Mouse (Mus musculus): ENCODE data around the gene Olfr765. TPM values are rescaled to one million over a fixed set of nuclear protein-coding genes. Genes with fewer than 3 reads are reported as not detected.

Gene Olfr765
- total RNA-seq (2023) = not detected

GRCm38 (mm10) chr10:129049898-129050297 is at the start of gene Olfr765:
Gene Olfr765 (minus strand): TSS chr10:129049998.

GRCm38 (mm10) chr10:129099275-129099674 is 49.5 kb upstream of the Olfr765 start, which contains the start of gene Olfr768:
Gene Olfr768 (minus strand): TSS chr10:129099375.

GRCm38 (mm10) chr10:129082810-129083209 is 33.0 kb upstream of the Olfr765 start, which contains the start of gene Olfr767:
Gene Olfr767 (minus strand): TSS chr10:129082910.

GRCm38 (mm10) chr10:129068877-129069276 is 19.1 kb upstream of the Olfr765 start, which contains the start of gene Olfr766-ps1:
Gene Olfr766-ps1 (minus strand): TSS chr10:129068977.

DNA sequence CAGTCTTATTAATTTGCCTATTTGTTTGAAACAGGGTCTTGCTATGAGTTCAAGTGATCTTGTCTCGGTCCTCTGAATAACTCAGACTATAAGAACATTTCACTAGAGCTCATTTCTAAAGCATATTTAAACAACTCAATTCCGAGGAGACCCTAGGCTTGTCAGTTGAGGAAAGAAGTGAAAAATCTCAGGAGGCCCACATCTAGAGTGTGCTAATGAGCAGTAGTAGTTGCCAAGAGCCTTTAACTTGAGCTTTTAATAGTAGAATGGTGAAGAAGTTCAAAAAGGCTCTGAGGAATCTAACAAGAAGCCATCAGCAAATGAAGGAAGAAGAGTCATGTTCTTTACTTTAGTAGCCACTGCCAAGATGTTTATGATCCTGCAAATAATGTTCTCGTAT is 10.0 kb downstream of the Olfr765 start, which contains the start of gene Olfr764-ps1:
TSS of gene Olfr764-ps1 (minus strand) at position 101 of the 400 bp plus-strand sequence.

GRCm38 (mm10) chr10:129010288-129010841 is 39.4 kb downstream of the Olfr765 start, which contains the start of gene Olfr763:
Gene Olfr763 (plus strand): TSS chr10:129010791.

Other genes with a start within 250 kb of the Olfr765 start
- 56.7 TPM for gene Dnajc14, start 245.9 kb downstream of the Olfr765 start, total RNA-seq (2023)
- 10.0 TPM for gene Tmem198b, start 245.6 kb downstream of the Olfr765 start, total RNA-seq (2023)
- gene Sarnp, start 232.7 kb downstream of the Olfr765 start, total RNA-seq (2023) = 61.5 TPM
- gene Ormdl2, start 228.4 kb downstream of the Olfr765 start, total RNA-seq (2023) = 23.2 TPM
- gene Gdf11, start 158.3 kb downstream of the Olfr765 start, total RNA-seq (2023) = 6.6 TPM
- 0.52 TPM for gene Cd63, start 149.0 kb downstream of the Olfr765 start, total RNA-seq (2023)
- gene Rdh5, start 127.1 kb downstream of the Olfr765 start, total RNA-seq (2023) = 7.5 TPM
- gene Bloc1s1, start 126.0 kb downstream of the Olfr765 start, total RNA-seq (2023) = 54.5 TPM
- 3.3 TPM for gene Itga7, start 116.2 kb downstream of the Olfr765 start, total RNA-seq (2023)
- gene Mettl7b, start 89.0 kb downstream of the Olfr765 start, total RNA-seq (2023) = not detected
- 4.0 TPM for gene Olfr9, start 60.6 kb downstream of the Olfr765 start, total RNA-seq (2023)
- 1.0 TPM for gene Olfr763, start 39.2 kb downstream of the Olfr765 start, total RNA-seq (2023)
- not detected for gene Olfr764-ps1, start 10.1 kb downstream of the Olfr765 start, total RNA-seq (2023)
- gene Olfr766-ps1, start 19.0 kb upstream of the Olfr765 start, total RNA-seq (2023) = not detected
- not detected for gene Olfr767, start 32.9 kb upstream of the Olfr765 start, total RNA-seq (2023)
- not detected for gene Olfr768, start 49.4 kb upstream of the Olfr765 start, total RNA-seq (2023)
- gene Olfr769, start 67.9 kb upstream of the Olfr765 start, total RNA-seq (2023) = not detected
- not detected for gene Olfr770, start 89.0 kb upstream of the Olfr765 start, total RNA-seq (2023)
- gene Olfr771, start 114.8 kb upstream of the Olfr765 start, total RNA-seq (2023) = not detected
- gene Olfr772, start 127.9 kb upstream of the Olfr765 start, total RNA-seq (2023) = not detected
- gene Olfr773, start 137.4 kb upstream of the Olfr765 start, total RNA-seq (2023) = not detected
- not detected for gene Olfr774, start 186.2 kb upstream of the Olfr765 start, total RNA-seq (2023)
- gene Olfr775, start 198.4 kb upstream of the Olfr765 start, total RNA-seq (2023) = not detected
- gene Olfr776, start 209.1 kb upstream of the Olfr765 start, total RNA-seq (2023) = not detected
- gene Olfr777, start 221.5 kb upstream of the Olfr765 start, total RNA-seq (2023) = not detected

Data from CD8-positive naive resting alpha-beta T cell, adult 57 days (primary cell).